Mouse (Mus musculus) intestine, embryonic 15.5 days (tissue): ENCODE results near the gene Ripply1. TPM values are rescaled to one million over a fixed set of nuclear protein-coding genes. Genes with fewer than 3 reads are reported as not detected.

ENCODE experiments used
- ATAC-seq: fragments of 200-750 bp; cut with Nextera tagmentation; 2 replicates; pipeline ENCODE4 v1.8.0; 2017; ENCODE audit warnings: moderate TSS enrichment, moderate library complexity
- H3K27ac ChIP-seq: fragments of 300-500 bp; sonication (generic); 2 replicates; pipeline ENCODE4 v1.5.1; 2015; ENCODE audit warnings: mild to moderate bottlenecking, inconsistent platforms
- H3K27me3 ChIP-seq: fragments of 300-500 bp; sonication (generic); replicated peaks from 2 replicates; pipeline ENCODE4 v1.6.1; 2015; ENCODE audit warnings: inconsistent platforms
- H3K36me3 ChIP-seq: fragments of 300-500 bp; sonication (generic); 2 replicates; pipeline ENCODE4 v1.6.1; 2015; ENCODE audit warnings: inconsistent platforms
- H3K4me1 ChIP-seq: fragments of 300-500 bp; sonication (generic); replicated peaks from 2 replicates; pipeline ENCODE4 v1.6.1; 2015; ENCODE audit warnings: inconsistent platforms
- H3K4me2 ChIP-seq: fragments of 300-500 bp; sonication (generic); replicated peaks from 2 replicates; pipeline ENCODE4 v1.6.1; 2015; ENCODE audit warnings: mild to moderate bottlenecking, inconsistent platforms
- H3K4me3 ChIP-seq: fragments of 300-500 bp; sonication (generic); replicated peaks from 2 replicates; pipeline ENCODE4 v1.5.1; 2015; ENCODE audit warnings: inconsistent platforms
- H3K9ac ChIP-seq: fragments of 300-500 bp; sonication (generic); 2 replicates; pipeline ENCODE4 v1.6.1; 2015; ENCODE audit warnings: inconsistent platforms
- H3K9me3 ChIP-seq: fragments of 300-500 bp; sonication (generic); 2 replicates; pipeline ENCODE4 v1.6.1; 2016; ENCODE audit warnings: inconsistent platforms
- WGBS: fragments of 180-500 bp; shearing (Covaris S2); methylation state at CpG from one replicate; pipeline ENCODE4 v1.1.7; 2015; 5-methylcytosine and 5-hydroxymethylcytosine counted together
- polyA plus RNA-seq: library from polyadenylated mRNA; unstranded; fragments of >200 nt; fragmentation: Nextera tagmentation; extraction: Ambion mirVana; gene quantifications from 2 replicates; pipeline ENCODE4 v1.2.1, GENCODE M21; 2015

Gene Ripply1
- polyA plus RNA-seq, 1 experiment from 2014 or later: not detected

DNA sequence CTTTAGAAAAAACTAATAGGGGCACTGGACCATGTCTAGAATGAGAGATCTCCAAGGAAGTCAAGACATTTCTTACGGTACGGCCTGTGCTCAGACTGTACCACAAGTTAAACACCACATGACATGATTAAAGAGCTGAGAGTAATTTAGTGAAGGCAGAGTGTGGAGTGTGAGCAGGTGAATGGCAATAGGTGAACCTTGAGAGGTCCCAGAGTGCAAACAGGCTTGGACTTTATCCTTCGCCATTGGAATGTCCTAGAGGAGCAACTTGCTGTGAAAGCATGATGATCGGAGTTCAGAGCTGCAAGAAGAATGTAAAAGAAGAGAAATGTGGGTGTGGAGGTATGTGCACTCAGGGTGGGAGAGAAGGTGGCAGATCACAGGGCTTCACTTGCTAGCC, 23.8 kb upstream of the Ripply1 start:
- no peaks in the 10 kb centered on the region for H3K27me3 ChIP-seq
- H3K27ac ChIP-seq: no peak overlapping the region
- H3K9ac ChIP-seq: no peak overlapping the region
- no peak overlapping the region for H3K4me2 ChIP-seq
- ATAC-seq: peak; percentile 48
- H3K4me3 ChIP-seq: no peak overlapping the region
- WGBS: 75% methylated on average over 4 of the region's 4 CpGs
- no peaks in the 10 kb centered on the region for H3K36me3 ChIP-seq
- no peaks in the 10 kb centered on the region for H3K4me1 ChIP-seq
- no peaks in the 10 kb centered on the region for H3K9me3 ChIP-seq

DNA sequence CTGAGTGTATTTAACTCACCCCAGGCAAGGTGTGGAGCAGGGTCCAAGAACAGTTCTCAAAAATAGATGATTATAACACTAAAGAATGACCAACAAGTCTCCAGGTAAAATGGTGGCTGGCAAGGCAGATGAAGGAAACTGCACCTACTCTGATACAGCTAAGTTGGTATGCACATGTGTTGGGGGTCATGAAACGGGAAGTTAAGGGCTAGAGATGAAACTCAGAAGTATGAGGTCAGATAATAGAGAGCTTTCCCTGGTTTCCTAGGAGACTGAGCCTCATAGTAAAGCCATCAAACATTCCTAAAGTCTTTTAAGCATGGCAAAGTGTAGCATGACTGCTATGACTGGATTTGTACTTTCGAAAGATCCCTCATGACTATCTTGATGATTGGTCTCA, 20.9 kb upstream of the Ripply1 start:
- Histone ChIP-seq H3K27me3 (no peaks in the 10 kb centered on the region), H3K4me2 (no peak overlapping the region), H3K9ac (no peak overlapping the region), H3K4me1 (no peaks in the 10 kb centered on the region), H3K27ac (no peak overlapping the region), H3K36me3 (no peaks in the 10 kb centered on the region), H3K4me3 (no peak overlapping the region), H3K9me3 (no peaks in the 10 kb centered on the region)
- WGBS: 73% methylated on average over 2 of the region's 2 CpGs
- ATAC-seq: no peak

DNA sequence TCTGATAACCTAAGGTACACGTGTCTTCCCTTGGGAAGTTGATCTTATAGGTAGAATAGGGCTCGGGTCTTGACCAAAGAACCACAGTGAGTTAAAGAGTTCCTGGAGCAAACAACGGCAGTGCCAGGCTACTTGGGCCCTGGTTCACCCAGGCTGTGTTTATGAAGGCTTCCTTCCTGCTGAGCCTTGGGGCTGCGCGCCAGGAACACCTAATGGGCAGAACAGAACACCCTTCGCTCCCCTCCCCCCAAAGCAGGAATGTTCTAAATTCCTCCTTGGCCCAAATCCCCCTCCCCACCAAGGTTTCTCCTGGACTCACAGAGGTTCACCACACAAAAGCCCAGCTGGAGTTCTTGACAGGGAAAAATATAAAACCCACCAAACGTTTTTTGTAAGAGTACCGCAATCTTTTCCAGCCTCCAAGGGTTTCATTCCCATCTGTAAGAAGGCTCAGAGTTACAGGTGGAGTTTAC, 18.3 kb upstream of the Ripply1 start, which contains the start of gene Cldn2:
Gene Cldn2 (plus strand): TSS at position 423 of the 473 bp plus-strand sequence.
- Histone ChIP-seq H3K9ac (no peak within 1 kb of the TSS), H3K4me2 (no peak within 1 kb of the TSS), H3K27me3 (0 out of 2 replicates have a peak, but pooled peaks cover 3% of the 10 kb centered on the region), H3K36me3 (no peaks in the 10 kb centered on the region), H3K27ac (no peak within 1 kb of the TSS), H3K4me3 (no peak within 1 kb of the TSS), H3K4me1 (no peaks in the 10 kb centered on the region), H3K9me3 (no peaks in the 10 kb centered on the region)
- WGBS: 66% methylated on average over 8 of the region's 8 CpGs
- ATAC-seq: no peak

DNA sequence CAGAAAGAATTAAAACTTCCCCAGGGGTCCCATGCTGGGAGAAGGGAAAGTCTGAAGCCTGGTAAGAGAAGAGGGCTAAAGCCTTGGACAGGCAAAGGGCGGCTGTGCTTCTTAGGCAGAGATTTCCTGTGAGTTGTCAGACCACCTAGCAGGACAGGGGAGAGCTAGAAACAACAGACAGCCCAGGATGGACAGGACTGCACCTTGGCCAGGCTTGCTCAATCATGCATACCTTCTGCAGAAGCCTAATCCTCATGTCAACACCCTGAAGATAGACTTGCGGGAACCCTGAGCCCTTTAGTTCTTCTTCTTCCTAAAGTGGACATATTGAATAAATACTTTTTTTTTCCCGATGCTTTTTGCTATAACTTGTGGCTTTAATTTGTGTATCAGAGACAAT, 17.8 kb upstream of the Ripply1 start:
- WGBS: 58% methylated on average over 3 of the region's 3 CpGs
- Histone ChIP-seq H3K4me1 (no peaks in the 10 kb centered on the region), H3K27me3 (0 out of 2 replicates have a peak, but pooled peaks cover 3% of the 10 kb centered on the region), H3K4me2 (no peak overlapping the region), H3K36me3 (no peaks in the 10 kb centered on the region), H3K9me3 (no peaks in the 10 kb centered on the region), H3K9ac (no peak overlapping the region), H3K27ac (no peak overlapping the region), H3K4me3 (no peak overlapping the region)
- ATAC-seq: peak; percentile 71; the same call in 1 of the 2 replicates

DNA sequence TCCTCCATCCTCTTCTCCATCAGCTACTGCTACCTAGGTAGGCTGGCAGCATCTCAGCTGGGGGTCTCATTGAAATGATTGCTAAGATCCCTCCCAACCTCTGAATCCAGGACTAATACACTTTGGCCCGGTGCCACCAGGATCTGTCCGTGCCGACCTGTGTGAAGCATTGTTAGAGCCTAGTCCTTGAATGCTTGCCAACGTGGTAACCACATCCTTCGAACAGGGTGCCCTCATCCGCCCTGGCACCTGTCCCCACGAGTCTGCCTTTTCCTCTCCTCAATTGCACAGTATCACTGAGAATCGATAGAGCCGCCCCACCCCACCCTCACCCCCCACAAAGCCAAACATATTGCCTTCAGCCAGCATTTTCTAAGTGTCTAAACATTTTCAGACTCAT, 15.7 kb upstream of the Ripply1 start:
- H3K4me2 ChIP-seq: no peak overlapping the region
- 75% methylated on average over 9 of the region's 9 CpGs for WGBS
- ATAC-seq: no peak

DNA sequence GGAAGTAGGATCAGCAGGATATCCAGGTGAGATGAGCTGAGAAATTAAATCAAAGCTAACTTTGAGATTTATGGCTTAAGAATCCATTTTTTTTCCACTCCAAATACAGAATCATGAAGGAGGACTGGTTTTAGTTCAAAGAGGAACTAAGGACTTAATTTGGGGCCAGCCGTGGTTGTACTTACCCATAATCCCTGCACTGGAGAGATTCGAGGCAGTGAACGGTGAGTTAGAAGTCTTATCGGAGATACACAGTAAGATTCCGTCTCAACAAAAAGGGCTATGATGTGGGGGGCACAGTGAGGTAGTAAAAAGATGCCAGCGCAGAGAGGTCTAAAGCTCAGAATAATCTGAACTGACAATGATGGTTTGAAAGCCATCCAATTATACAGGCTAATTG, 13.9 kb upstream of the Ripply1 start:
- 95% methylated on average over 6 of the region's 6 CpGs for WGBS
- ATAC-seq: no peak

More for the DNA sequence above, 15.7 kb upstream of the Ripply1 start:
- Histone ChIP-seq H3K9me3 (no peaks in the 10 kb centered on the region), H3K9ac (no peak overlapping the region), H3K4me1 (no peaks in the 10 kb centered on the region), H3K4me3 (no peak overlapping the region), H3K27me3 (0 out of 2 replicates have a peak, but pooled peaks cover 3% of the 10 kb centered on the region), H3K36me3 (no peaks in the 10 kb centered on the region), H3K27ac (no peak overlapping the region)

DNA sequence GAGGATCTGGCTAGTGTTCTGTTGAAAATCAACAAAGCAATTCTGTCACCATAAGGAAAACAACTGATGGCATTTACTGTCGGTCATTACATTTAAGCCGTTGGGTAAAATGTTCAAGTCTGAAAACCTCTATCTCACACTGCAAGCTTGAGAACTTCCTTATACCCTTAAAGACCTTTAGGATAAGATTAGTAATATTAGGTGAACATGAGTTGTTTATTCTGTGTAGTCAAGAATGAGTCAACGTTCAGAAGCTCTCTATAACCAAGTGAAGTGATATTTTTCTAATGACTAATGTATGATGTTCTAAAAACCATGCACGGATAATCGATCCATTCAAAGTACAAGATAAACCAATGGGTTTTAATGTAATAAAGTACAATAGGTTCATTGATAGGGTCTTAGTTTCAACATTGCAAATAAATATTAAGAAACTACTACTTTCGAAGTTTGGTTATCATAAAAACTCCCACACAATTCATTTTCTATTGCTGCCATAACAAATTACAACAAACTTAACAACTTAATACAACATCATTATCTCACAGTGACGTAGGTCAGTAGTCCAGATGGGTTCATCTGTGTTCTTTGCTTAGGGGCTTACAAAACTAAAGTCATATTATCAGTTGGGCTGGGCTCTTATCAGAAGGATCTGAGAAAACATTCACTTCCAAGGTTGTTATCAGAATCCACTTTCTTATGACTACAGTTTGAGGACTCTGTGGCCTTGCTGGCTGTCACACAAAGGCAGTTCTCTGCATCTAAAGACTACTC, 12.1 kb upstream of the Ripply1 start:
- Histone ChIP-seq H3K36me3 (no peaks in the 10 kb centered on the region), H3K4me2 (no peak overlapping the region), H3K9me3 (no peaks in the 10 kb centered on the region), H3K27ac (no peak overlapping the region), H3K4me3 (no peak overlapping the region), H3K9ac (no peak overlapping the region), H3K27me3 (0 out of 2 replicates have a peak, but pooled peaks cover 3% of the 10 kb centered on the region), H3K4me1 (no peaks in the 10 kb centered on the region)
- WGBS: 59% methylated on average over 7 of the region's 7 CpGs
- ATAC-seq: peak; percentile 67

More for the DNA sequence above, 13.9 kb upstream of the Ripply1 start:
- Histone ChIP-seq H3K4me2 (no peak overlapping the region), H3K36me3 (no peaks in the 10 kb centered on the region), H3K4me3 (no peak overlapping the region), H3K4me1 (no peaks in the 10 kb centered on the region), H3K27ac (no peak overlapping the region), H3K9ac (no peak overlapping the region), H3K9me3 (no peaks in the 10 kb centered on the region), H3K27me3 (0 out of 2 replicates have a peak, but pooled peaks cover 3% of the 10 kb centered on the region)

DNA sequence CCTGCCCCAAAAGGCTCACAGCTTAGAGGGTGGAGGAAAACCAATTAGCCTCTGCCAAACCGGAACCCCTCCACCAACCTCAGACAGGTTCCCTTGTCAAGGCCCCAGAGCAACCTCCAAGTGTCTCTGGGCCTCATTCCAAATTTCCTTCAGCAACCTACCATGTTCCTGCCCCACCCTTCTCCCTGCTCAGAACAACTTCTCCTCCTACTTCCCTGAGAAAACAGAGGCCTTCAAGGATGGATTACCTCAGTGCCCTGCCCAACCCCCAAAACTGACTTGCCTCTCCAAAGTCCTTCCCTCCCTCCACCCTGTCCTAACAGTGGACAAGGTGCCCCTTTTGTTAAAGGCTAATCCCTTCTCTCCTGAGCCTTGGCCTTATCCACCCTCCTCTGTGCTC, 3.6 kb upstream of the Ripply1 start:
- no peak overlapping the region for H3K4me2 ChIP-seq
- 0 out of 2 replicates have a peak, but pooled peaks cover 5% of the 10 kb centered on the region for H3K27me3 ChIP-seq
- H3K9me3 ChIP-seq: no peaks in the 10 kb centered on the region
- H3K4me1 ChIP-seq: no peaks in the 10 kb centered on the region
- WGBS: 37% methylated on average over 1 of the region's 1 CpGs
- ATAC-seq: peak; percentile 28; the same call in 1 of the 2 replicates
- no peak overlapping the region for H3K4me3 ChIP-seq
- no peak overlapping the region for H3K9ac ChIP-seq
- no peaks in the 10 kb centered on the region for H3K36me3 ChIP-seq
- H3K27ac ChIP-seq: no peak overlapping the region

DNA sequence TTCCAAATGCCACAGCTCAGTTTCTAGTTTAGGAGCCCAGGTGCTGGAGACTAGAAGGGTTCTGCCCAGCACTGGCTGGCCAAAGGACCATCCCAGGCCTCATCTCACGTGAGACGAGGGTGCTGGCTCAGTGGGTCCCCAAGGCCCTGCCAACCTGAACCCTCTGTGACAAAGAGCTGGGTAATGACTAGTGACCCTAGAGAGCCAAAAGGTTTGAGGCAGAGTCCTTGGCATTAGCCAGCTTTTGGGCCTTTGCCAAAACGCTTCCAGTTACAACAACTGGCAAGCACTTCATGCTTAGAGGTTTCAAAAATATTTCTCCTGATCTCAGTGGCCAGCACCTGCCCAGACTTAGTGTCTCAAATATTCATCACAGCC, 881 bp upstream of the Ripply1 start:
- 75% methylated on average over 3 of the region's 3 CpGs for WGBS
- no peaks in the 10 kb centered on the region for H3K4me1 ChIP-seq
- 0 out of 2 replicates have a peak, but pooled peaks cover 5% of the 10 kb centered on the region for H3K27me3 ChIP-seq
- no peak overlapping the region for H3K27ac ChIP-seq
- no peak overlapping the region for H3K9ac ChIP-seq
- H3K36me3 ChIP-seq: no peaks in the 10 kb centered on the region
- no peak for ATAC-seq
- no peak overlapping the region for H3K4me2 ChIP-seq
- no peaks in the 10 kb centered on the region for H3K9me3 ChIP-seq
- H3K4me3 ChIP-seq: no peak overlapping the region

DNA sequence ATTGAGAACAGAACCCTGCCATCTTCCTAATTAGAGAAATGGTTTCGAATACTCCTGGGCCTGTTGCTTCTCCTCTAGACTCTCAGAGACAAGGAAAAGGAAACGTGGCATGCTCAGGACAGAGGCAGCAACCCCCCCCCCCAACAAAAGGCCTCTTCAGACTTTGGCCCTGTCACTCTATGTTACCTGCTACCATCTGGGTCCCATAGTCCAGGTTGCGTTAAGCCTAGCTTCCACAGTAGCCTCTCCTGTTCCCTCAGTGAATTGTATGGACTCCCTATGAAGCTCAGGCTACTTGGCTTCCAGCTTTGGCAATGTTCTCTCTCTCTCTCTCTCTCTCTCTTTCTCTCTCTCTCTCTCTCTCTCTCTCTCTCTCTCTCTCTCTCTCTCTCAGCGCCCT, 590 bp downstream of the Ripply1 start:
- WGBS: 76% methylated on average over 4 of the region's 4 CpGs
- Histone ChIP-seq H3K4me2 (no peak overlapping the region), H3K4me3 (no peak overlapping the region), H3K9ac (no peak overlapping the region), H3K36me3 (no peaks in the 10 kb centered on the region), H3K4me1 (no peaks in the 10 kb centered on the region), H3K27me3 (0 out of 2 replicates have a peak, but pooled peaks cover 5% of the 10 kb centered on the region), H3K27ac (no peak overlapping the region), H3K9me3 (no peaks in the 10 kb centered on the region)
- peak; percentile 67; the same call in 1 of the 2 replicates for ATAC-seq

DNA sequence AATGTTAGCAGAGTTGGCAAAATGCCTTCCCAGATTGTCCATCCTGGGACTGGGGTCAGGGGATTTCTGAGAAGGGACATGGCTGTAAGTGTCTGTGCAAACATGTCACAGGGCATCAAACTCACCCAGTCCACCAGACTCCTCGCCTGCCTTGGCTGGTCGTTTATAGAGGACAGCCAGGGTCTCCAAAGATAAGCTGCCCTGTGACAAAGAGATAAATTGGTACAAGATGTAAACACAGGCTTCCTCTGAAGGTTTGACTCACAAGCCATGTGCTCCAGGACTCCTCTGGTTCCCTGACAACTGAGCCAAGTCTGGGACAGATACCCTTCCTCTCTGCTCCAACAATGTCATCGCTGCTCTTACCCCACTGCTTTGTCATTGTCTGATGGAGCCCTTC, 1.2 kb downstream of the Ripply1 start:
- Histone ChIP-seq H3K9ac (no peak overlapping the region), H3K27ac (no peak overlapping the region), H3K4me1 (no peaks in the 10 kb centered on the region), H3K9me3 (no peaks in the 10 kb centered on the region), H3K36me3 (no peaks in the 10 kb centered on the region), H3K4me3 (no peak overlapping the region), H3K27me3 (0 out of 2 replicates have a peak, but pooled peaks cover 5% of the 10 kb centered on the region), H3K4me2 (no peak overlapping the region)
- 53% methylated on average over 3 of the region's 3 CpGs for WGBS
- ATAC-seq: peak; percentile 19; the same call in 1 of the 2 replicates

DNA sequence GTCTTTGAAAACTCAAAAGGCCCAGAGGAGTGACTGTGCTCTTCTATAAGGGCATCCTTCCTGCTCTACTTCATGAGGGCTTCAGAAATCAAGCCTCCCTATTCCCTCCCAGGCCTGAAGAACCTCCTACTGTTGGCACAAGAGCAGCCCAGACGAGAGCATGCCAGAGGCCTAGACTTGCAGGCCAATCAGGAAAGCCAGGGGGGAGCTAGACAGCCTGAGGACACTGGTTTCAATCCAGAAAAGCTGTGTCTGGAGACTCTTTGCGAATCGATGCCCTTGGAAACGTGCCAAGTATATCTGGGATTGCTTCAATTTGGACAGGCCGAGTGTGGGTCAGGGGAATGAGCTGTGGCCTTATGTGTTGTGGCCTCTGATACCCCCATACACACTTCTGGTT, 2.8 kb downstream of the Ripply1 start:
- no peak for ATAC-seq
- WGBS: 72% methylated on average over 5 of the region's 5 CpGs
- Histone ChIP-seq H3K27me3 (0 out of 2 replicates have a peak, but pooled peaks cover 5% of the 10 kb centered on the region), H3K9ac (no peak overlapping the region), H3K4me1 (no peaks in the 10 kb centered on the region), H3K27ac (no peak overlapping the region), H3K9me3 (no peaks in the 10 kb centered on the region), H3K4me2 (no peak overlapping the region), H3K4me3 (no peak overlapping the region), H3K36me3 (no peaks in the 10 kb centered on the region)
